16 mouse cellular contexts compared by ENCODE assay signal in genomic region chr10:68324061-68324460, GRCm38 (mm10). TPM values are rescaled to one million over a fixed set of nuclear protein-coding genes. Genes with fewer than 3 reads are reported as not detected.
DNase-seq lines count a peak whose midpoint lies in the region; ATAC-seq and TF ChIP-seq lines count a peak whose summit lies in the region.
"Had no signal": no experiment of that assay in that cellular context is flagged by ENCODE, and none has a peak within 500 bp of the region (broad histone marks: within the 10 kb centered on the region; RNA-seq: fewer than 3 reads in every experiment).

No protein-coding gene starts in this region.

- no peak overlapping the region for H3K9ac ChIP-seq in hindbrain, embryonic 13.5 days
- H3K9ac ChIP-seq: embryonic facial prominence, embryonic 13.5 days; liver, embryonic 12.5 days had no signal

- H3K4me2 ChIP-seq in hindbrain, embryonic 13.5 days, result peak overlapping the region; percentile 8; the same call in 1 of the 2 replicates
- H3K4me2 ChIP-seq: embryonic facial prominence, embryonic 13.5 days; liver, embryonic 12.5 days had no signal

- DNase-seq in hindbrain, embryonic 10.5 days (ENCODE audit: low spot score), result no peak
- peak in 1 of 2 experiments; percentile 16 for DNase-seq in left cerebral cortex, adult 2 months (ENCODE audit: extremely low spot score in 1 of 2, low spot score in 2 of 2)
- DNase-seq in left cerebral cortex, postnatal 4 days, result no peak
- DNase-seq in left cerebral cortex, postnatal 25 days (ENCODE audit: low spot score in 2 of 2), result peak; percentile 24 to 38
- DNase-seq in adrenal gland, postnatal 10 days, result no peak
- DNase-seq: cerebellum, postnatal 10 days; kidney, adult 18-20 months; lung, postnatal 14 days; thymus, postnatal 4 days had no signal

- no peak for TF ChIP-seq CTCF in left cerebral cortex, adult 2 months (IDR thresholded peaks at IDR 0.05)
- no peak for TF ChIP-seq CTCF in cortical plate, adult 2 months (IDR thresholded peaks at IDR 0.05; ENCODE audit: extremely low read depth, insufficient read depth, low read length)

- no peak overlapping the region for H3K27ac ChIP-seq in hindbrain, embryonic 13.5 days
- no peak overlapping the region for H3K27ac ChIP-seq in hindbrain, embryonic 10.5 days
- H3K27ac ChIP-seq in left cerebral cortex, adult 2 months, result no peak overlapping the region
- no peak overlapping the region for H3K27ac ChIP-seq in cortical plate, adult 2 months (ENCODE audit: insufficient read depth, low read length)
- H3K27ac ChIP-seq: embryonic facial prominence, embryonic 13.5 days; liver, embryonic 12.5 days had no signal

- no peaks in the 10 kb centered on the region for H3K27me3 ChIP-seq in hindbrain, embryonic 13.5 days
- no peaks in the 10 kb centered on the region for H3K27me3 ChIP-seq in hindbrain, embryonic 10.5 days (ENCODE audit: insufficient read depth, poor library complexity, severe bottlenecking)
- H3K27me3 ChIP-seq: CH12.LX; embryonic facial prominence, embryonic 13.5 days; liver, embryonic 12.5 days; Patski had no signal

- no peak for TF ChIP-seq POLR2A in cortical plate, adult 2 months (IDR thresholded peaks at IDR 0.05; ENCODE audit: extremely low read depth, insufficient read depth, low read length)

- no peaks in the 10 kb centered on the region for H3K9me3 ChIP-seq in hindbrain, embryonic 13.5 days
- no peaks in the 10 kb centered on the region for H3K9me3 ChIP-seq in hindbrain, embryonic 10.5 days
- H3K9me3 ChIP-seq: embryonic facial prominence, embryonic 13.5 days; liver, embryonic 12.5 days had no signal

- no peaks in the 10 kb centered on the region for H3K4me1 ChIP-seq in hindbrain, embryonic 13.5 days (replicated peaks)
- 0 out of 2 replicates have a peak, but pooled peaks cover 2% of the 10 kb centered on the region for H3K4me1 ChIP-seq in hindbrain, embryonic 10.5 days (replicated peaks)
- H3K4me1 ChIP-seq in cortical plate, adult 2 months (ENCODE audit: control insufficient read depth, insufficient read depth, low read length), result peaks cover 2% of the 10 kb centered on the region

- intact Hi-C loops in left cerebral cortex, adult 2 months (cut with DNase I), result no loop called here
- intact Hi-C loops in left cerebral cortex, postnatal 4 days (cut with DNase I), result no loop called here
- intact Hi-C loops in left cerebral cortex, postnatal 25 days (cut with DNase I), result no loop called here

- WGBS in hindbrain, embryonic 13.5 days, result 76% methylated on average over 11 of the region's 11 CpGs
- WGBS in hindbrain, embryonic 10.5 days, result 92% methylated on average over 11 of the region's 11 CpGs

- no peak for ATAC-seq in hindbrain, embryonic 13.5 days (ENCODE audit: low FRiP score)
- ATAC-seq: forebrain, embryonic 16.5 days; liver, embryonic 12.5 days; Patski had no signal

- no peaks in the 10 kb centered on the region for H3K36me3 ChIP-seq in hindbrain, embryonic 13.5 days
- no peaks in the 10 kb centered on the region for H3K36me3 ChIP-seq in hindbrain, embryonic 10.5 days
- H3K36me3 ChIP-seq: embryonic facial prominence, embryonic 13.5 days; liver, embryonic 12.5 days had no signal

- H3K4me3 ChIP-seq in hindbrain, embryonic 13.5 days, result no peak overlapping the region
- no peak overlapping the region for H3K4me3 ChIP-seq in hindbrain, embryonic 10.5 days
- H3K4me3 ChIP-seq in left cerebral cortex, adult 2 months, result peak overlapping the region; percentile 27
- peak overlapping the region; percentile 8; the same call in 1 of the 2 replicates for H3K4me3 ChIP-seq in cortical plate, adult 2 months (ENCODE audit: insufficient read depth, low read length)
- H3K4me3 ChIP-seq: embryonic facial prominence, embryonic 13.5 days; liver, embryonic 12.5 days had no signal

RNA-seq across cellular contexts. Expression of gene Arid5b, which starts 45.5 kb away (rescaled TPM):
- 19.5 and 22.7 TPM in 2 replicates for polyA plus RNA-seq in hindbrain, embryonic 13.5 days (2015; fragmentation: Nextera tagmentation; extraction: Ambion mirVana)
- polyA plus RNA-seq in hindbrain, embryonic 10.5 days (2016; fragmentation: Nextera tagmentation; extraction: Ambion mirVana), result 11.7 and 14.2 TPM in 2 replicates
- total RNA-seq in left cerebral cortex, adult 2 months (2021), result 10 to 100 TPM; 32.3 to 38.3 TPM
- 10 to 100 TPM; 28.7 to 31.5 TPM for total RNA-seq in left cerebral cortex, postnatal 4 days (2021)
- polyA plus RNA-seq in cortical plate, adult 2 months (2012; rRNA removed), result 11.7 TPM in 2 replicates
- total RNA-seq in left cerebral cortex, postnatal 25 days (2021), result 10 to 100 TPM; 27.8 to 29.7 TPM
- 10 to 100 TPM; 25.8 to 31.5 TPM for total RNA-seq in adrenal gland, postnatal 10 days (2021)

Comparison
In these comparisons a context has a peak if more than half of its experiments do, and no peak if none do; other contexts are left out.
1. DNase-seq: peak in left cerebral cortex, postnatal 25 days (2 of 2); none in hindbrain, embryonic 10.5 days (single experiment), left cerebral cortex, postnatal 4 days (single experiment) and adrenal gland, postnatal 10 days (single experiment).
2. H3K4me3 ChIP-seq: peak in left cerebral cortex, adult 2 months (single experiment) and cortical plate, adult 2 months (single experiment); none in hindbrain, embryonic 13.5 days (single experiment) and hindbrain, embryonic 10.5 days (single experiment).